Comparison of ENCODE assay signal across 24 mouse cellular contexts in genomic region chr8:124819612-124820115, GRCm38 (mm10). TPM values are rescaled to one million over a fixed set of nuclear protein-coding genes. Genes with fewer than 3 reads are reported as not detected.
A peak's percentile ranks its signal among the peaks of the same experiment; 100 is the strongest.
DNase-seq lines count a peak whose midpoint lies in the region; ATAC-seq and TF ChIP-seq lines count a peak whose summit lies in the region.
"Had no signal": no experiment of that assay in that cellular context is flagged by ENCODE, and none has a peak within 500 bp of the region (broad histone marks: within the 10 kb centered on the region; RNA-seq: fewer than 3 reads in every experiment).

No protein-coding gene starts in this region.

- no peaks in the 10 kb centered on the region for H3K36me3 ChIP-seq in liver, embryonic 13.5 days
- no peaks in the 10 kb centered on the region for H3K36me3 ChIP-seq in liver, embryonic 11.5 days (ENCODE audit: control insufficient read depth, insufficient read depth, low read length)
- H3K36me3 ChIP-seq in lung, embryonic 15.5 days, result no peaks in the 10 kb centered on the region
- no peaks in the 10 kb centered on the region for H3K36me3 ChIP-seq in liver, embryonic 16.5 days (ENCODE audit: control insufficient read depth, insufficient read depth)
- H3K36me3 ChIP-seq: embryonic facial prominence, embryonic 10.5 days had no signal

- H3K9ac ChIP-seq in liver, embryonic 13.5 days, result no peak overlapping the region
- no peak overlapping the region for H3K9ac ChIP-seq in liver, embryonic 11.5 days (ENCODE audit: low read depth, low read length)
- no peak overlapping the region for H3K9ac ChIP-seq in lung, embryonic 15.5 days
- no peak overlapping the region for H3K9ac ChIP-seq in liver, embryonic 16.5 days (ENCODE audit: low read depth, low read length)
- H3K9ac ChIP-seq: forebrain, embryonic 13.5 days; hindbrain, embryonic 13.5 days had no signal

- 0 out of 2 replicates have a peak overlapping the region, but pooled peaks have one; percentile 4 for H3K4me2 ChIP-seq in liver, embryonic 13.5 days
- H3K4me2 ChIP-seq in liver, embryonic 11.5 days, result no peak overlapping the region
- H3K4me2 ChIP-seq in lung, embryonic 15.5 days, result no peak overlapping the region
- H3K4me2 ChIP-seq in liver, embryonic 16.5 days (ENCODE audit: low read depth, low read length), result peak overlapping the region; percentile 36; the same call in 1 of the 2 replicates
- H3K4me2 ChIP-seq: forebrain, embryonic 13.5 days; hindbrain, embryonic 13.5 days had no signal

- no peak for TF ChIP-seq CTCF in lung, adult 2 months (IDR thresholded peaks at IDR 0.05; ENCODE audit: insufficient read depth, low read length)

- H3K27ac ChIP-seq in liver, embryonic 13.5 days, result no peak overlapping the region
- H3K27ac ChIP-seq in liver, embryonic 11.5 days (ENCODE audit: low read depth, low read length), result no peak overlapping the region
- H3K27ac ChIP-seq in lung, embryonic 15.5 days, result peak overlapping the region; percentile 36; the same call in 1 of the 2 replicates
- no peak overlapping the region for H3K27ac ChIP-seq in liver, embryonic 16.5 days (ENCODE audit: low read length)
- H3K27ac ChIP-seq: embryonic facial prominence, embryonic 10.5 days; forebrain, embryonic 13.5 days; heart, embryonic 10.5 days; hindbrain, embryonic 13.5 days had no signal

- WGBS in liver, embryonic 13.5 days (ENCODE audit: insufficient replicate concordance), result 49% methylated on average over 6 of the region's 6 CpGs
- WGBS in liver, embryonic 11.5 days, result 66% methylated on average over 6 of the region's 6 CpGs
- WGBS in lung, embryonic 15.5 days, result 35% methylated on average over 6 of the region's 6 CpGs
- 41% methylated on average over 6 of the region's 6 CpGs for WGBS in lung, adult 2 months
- 39% methylated on average over 6 of the region's 6 CpGs for WGBS in liver, embryonic 16.5 days (ENCODE audit: insufficient replicate concordance)

- no peak for TF ChIP-seq POLR2A in lung, adult 2 months (IDR thresholded peaks at IDR 0.05; ENCODE audit: borderline replicate concordance, extremely low read depth, low read depth, low read length)

- H3K4me1 ChIP-seq in liver, embryonic 13.5 days (replicated peaks), result 0 out of 2 replicates have a peak, but pooled peaks cover 2% of the 10 kb centered on the region
- no peaks in the 10 kb centered on the region for H3K4me1 ChIP-seq in liver, embryonic 11.5 days (replicated peaks; ENCODE audit: control insufficient read depth, insufficient read depth, low read length)
- H3K4me1 ChIP-seq in lung, embryonic 15.5 days, result 0 out of 2 replicates have a peak, but pooled peaks cover 5% of the 10 kb centered on the region
- H3K4me1 ChIP-seq in lung, adult 2 months (ENCODE audit: control insufficient read depth, insufficient read depth, low read length), result no peaks in the 10 kb centered on the region
- H3K4me1 ChIP-seq in liver, embryonic 16.5 days (ENCODE audit: control insufficient read depth, low read depth, low read length), result no peaks in the 10 kb centered on the region
- H3K4me1 ChIP-seq: forebrain, embryonic 13.5 days; hindbrain, embryonic 13.5 days had no signal

- ATAC-seq in liver, embryonic 13.5 days (ENCODE audit: low read depth), result peak; percentile 31; the same call in 1 of the 2 replicates
- ATAC-seq in liver, embryonic 11.5 days (replicated peaks; ENCODE audit: low FRiP score), result no peak
- ATAC-seq in lung, embryonic 15.5 days (ENCODE audit: borderline replicate concordance, extremely low read depth, low FRiP score, low TSS enrichment), result 0 out of 2 replicates have a peak, but pooled peaks have one; percentile 30
- peak; percentile 43 for ATAC-seq in liver, embryonic 16.5 days (ENCODE audit: low read depth)
- no peak for ATAC-seq in megakaryocyte-erythroid progenitor cell, adult 5-6 weeks (replicated peaks; ENCODE audit: low FRiP score, low TSS enrichment, poor library complexity, severe bottlenecking)
- ATAC-seq: activated CD4-positive, CD25-positive, alpha-beta regulatory T cell, adult 4 months; forebrain, embryonic 13.5 days; Patski had no signal

- H3K9me3 ChIP-seq in liver, embryonic 13.5 days (replicated peaks), result 0 out of 2 replicates have a peak, but pooled peaks cover 2% of the 10 kb centered on the region
- peaks cover 8% of the 10 kb centered on the region for H3K9me3 ChIP-seq in liver, embryonic 11.5 days (ENCODE audit: control insufficient read depth, low read length)
- 0 out of 2 replicates have a peak, but pooled peaks cover 3% of the 10 kb centered on the region for H3K9me3 ChIP-seq in lung, embryonic 15.5 days
- peaks cover 3% of the 10 kb centered on the region; the same call in 1 of the 2 replicates for H3K9me3 ChIP-seq in liver, embryonic 16.5 days (replicated peaks; ENCODE audit: control insufficient read depth, low read length)
- H3K9me3 ChIP-seq: hindbrain, embryonic 13.5 days had no signal

- DNase-seq in liver, embryonic 13.5 days, result no peak
- DNase-seq in liver, embryonic 11.5 days (ENCODE audit: low spot score), result no peak
- DNase-seq in lung, adult 2 months, result no peak
- peak; percentile 26 for DNase-seq in NIH3T3 (ENCODE audit: low read depth)
- no peak for DNase-seq in urinary bladder, adult 18-20 months (ENCODE audit: low spot score in 2 of 2)
- DNase-seq: adrenal gland, adult 2 months; adrenal gland, postnatal 25 days; cerebellum, adult 2 months; cerebellum, postnatal 10 days; gastrocnemius, postnatal 10 days; heart, adult 18-20 months; heart, postnatal 10 days had no signal

- no peaks in the 10 kb centered on the region for H3K27me3 ChIP-seq in liver, embryonic 13.5 days
- no peaks in the 10 kb centered on the region for H3K27me3 ChIP-seq in liver, embryonic 11.5 days (replicated peaks; ENCODE audit: control insufficient read depth, insufficient read depth, low read length)
- H3K27me3 ChIP-seq in lung, embryonic 15.5 days, result no peaks in the 10 kb centered on the region
- no peaks in the 10 kb centered on the region for H3K27me3 ChIP-seq in liver, embryonic 16.5 days (ENCODE audit: control insufficient read depth, insufficient read depth, low read depth, low read length)
- H3K27me3 ChIP-seq: Patski had no signal

- no peak overlapping the region for H3K4me3 ChIP-seq in liver, embryonic 13.5 days (replicated peaks)
- H3K4me3 ChIP-seq in liver, embryonic 11.5 days (ENCODE audit: low read depth, low read length), result no peak overlapping the region
- no peak overlapping the region for H3K4me3 ChIP-seq in lung, embryonic 15.5 days
- H3K4me3 ChIP-seq in lung, adult 2 months (replicated peaks; ENCODE audit: extremely low read depth, low read depth, low read length), result no peak overlapping the region
- H3K4me3 ChIP-seq in liver, embryonic 16.5 days (ENCODE audit: low read depth, low read length), result no peak overlapping the region
- H3K4me3 ChIP-seq: embryonic facial prominence, embryonic 10.5 days; forebrain, embryonic 13.5 days; heart, embryonic 10.5 days; hindbrain, embryonic 13.5 days had no signal

RNA-seq across cellular contexts. Expression of gene Trim67, which starts 26.8 kb away (rescaled TPM):
- 0.03 TPM in 1 of 2 replicates, not detected in the other for polyA plus RNA-seq in liver, embryonic 13.5 days (2015; fragmentation: Nextera tagmentation; extraction: Ambion mirVana)
- 0.05 TPM in 1 of 2 replicates, not detected in the other for polyA plus RNA-seq in liver, embryonic 11.5 days (2014; fragmentation: Nextera tagmentation; extraction: Ambion mirVana)
- 0.66 and 0.67 TPM in 2 replicates for polyA plus RNA-seq in lung, embryonic 15.5 days (2015; fragmentation: Nextera tagmentation; extraction: Ambion mirVana)
- polyA plus RNA-seq in lung, adult 2 months (2012; rRNA removed), result 0.44 and 0.51 TPM in 2 replicates
- 0.02 TPM in 2 replicates for polyA plus RNA-seq in liver, embryonic 16.5 days (2015; fragmentation: Nextera tagmentation; extraction: Ambion mirVana)
- not detected in 2 replicates for total RNA-seq in megakaryocyte-erythroid progenitor cell, adult 5-6 weeks (2014; fragmentation: Nextera tagmentation)
- not detected in 2 replicates for total RNA-seq in megakaryocyte-erythroid progenitor cell, adult 5-6 weeks (2017)
- total RNA-seq: hematopoietic stem cell, adult 5-6 weeks; MEL had no signal
- polyA plus RNA-seq: activated CD4-positive, CD25-positive, alpha-beta regulatory T cell, adult 4 months; C2C12 had no signal

RNA-seq across cellular contexts. Expression of gene Gnpat, which starts 43.2 kb away (rescaled TPM):
- 47.3 and 53.9 TPM in 2 replicates for polyA plus RNA-seq in liver, embryonic 13.5 days (2015; fragmentation: Nextera tagmentation; extraction: Ambion mirVana)
- 107 and 109 TPM in 2 replicates for polyA plus RNA-seq in liver, embryonic 11.5 days (2014; fragmentation: Nextera tagmentation; extraction: Ambion mirVana)
- 93.6 and 99.0 TPM in 2 replicates for polyA plus RNA-seq in lung, embryonic 15.5 days (2015; fragmentation: Nextera tagmentation; extraction: Ambion mirVana)
- 50.8 and 63.2 TPM in 2 replicates for polyA plus RNA-seq in lung, adult 2 months (2012; rRNA removed)
- polyA plus RNA-seq in liver, embryonic 16.5 days (2015; fragmentation: Nextera tagmentation; extraction: Ambion mirVana), result 33.8 and 34.8 TPM in 2 replicates
- total RNA-seq in megakaryocyte-erythroid progenitor cell, adult 5-6 weeks (2014; fragmentation: Nextera tagmentation), result 96.0 and 98.2 TPM in 2 replicates
- 51.5 and 55.6 TPM in 2 replicates for total RNA-seq in megakaryocyte-erythroid progenitor cell, adult 5-6 weeks (2017)

RNA-seq across cellular contexts. Expression of gene 2810004N23Rik, which starts 43.3 kb away (rescaled TPM):
- 28.9 and 35.3 TPM in 2 replicates for polyA plus RNA-seq in liver, embryonic 13.5 days (2015; fragmentation: Nextera tagmentation; extraction: Ambion mirVana)
- 65.7 and 71.5 TPM in 2 replicates for polyA plus RNA-seq in liver, embryonic 11.5 days (2014; fragmentation: Nextera tagmentation; extraction: Ambion mirVana)
- polyA plus RNA-seq in lung, embryonic 15.5 days (2015; fragmentation: Nextera tagmentation; extraction: Ambion mirVana), result 42.0 and 43.9 TPM in 2 replicates
- polyA plus RNA-seq in lung, adult 2 months (2012; rRNA removed), result 9.0 and 11.3 TPM in 2 replicates
- 14.7 and 16.9 TPM in 2 replicates for polyA plus RNA-seq in liver, embryonic 16.5 days (2015; fragmentation: Nextera tagmentation; extraction: Ambion mirVana)
- total RNA-seq in megakaryocyte-erythroid progenitor cell, adult 5-6 weeks (2014; fragmentation: Nextera tagmentation), result 55.2 and 62.5 TPM in 2 replicates
- total RNA-seq in megakaryocyte-erythroid progenitor cell, adult 5-6 weeks (2017), result 88.0 and 94.9 TPM in 2 replicates

Comparison
In these comparisons a context has a peak if more than half of its experiments do, and no peak if none do; other contexts are left out.
1. ATAC-seq: peak in liver, embryonic 13.5 days (single experiment), lung, embryonic 15.5 days (single experiment) and liver, embryonic 16.5 days (single experiment); none in liver, embryonic 11.5 days (single experiment) and megakaryocyte-erythroid progenitor cell, adult 5-6 weeks (single experiment).
2. H3K4me2 ChIP-seq: peak in liver, embryonic 13.5 days (single experiment) and liver, embryonic 16.5 days (single experiment); none in liver, embryonic 11.5 days (single experiment) and lung, embryonic 15.5 days (single experiment).